Mouse (Mus musculus): ENCODE results near the gene Nfil3.

DNA sequence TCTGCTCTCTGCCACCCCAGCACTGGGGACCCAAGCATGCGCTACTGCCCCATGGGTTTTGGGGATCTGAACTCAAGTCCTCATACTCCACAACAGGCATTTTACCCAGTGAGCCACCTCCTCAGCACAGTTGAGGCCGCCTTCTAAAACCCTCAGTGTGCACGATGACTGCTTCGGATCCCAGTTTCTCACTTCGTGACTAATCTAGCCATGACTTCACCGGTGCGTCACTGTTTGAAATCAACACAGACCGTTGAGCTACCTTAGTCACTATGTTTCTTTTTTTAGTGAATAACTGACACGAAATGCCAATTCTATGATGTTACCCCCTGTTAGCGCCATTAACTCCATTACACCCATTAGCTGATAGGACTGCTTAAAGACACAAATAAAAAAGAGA, 7.4 kb downstream of the Nfil3 start:
- no peak for TF ChIP-seq MAFK (IDR thresholded peaks at IDR 0.05; ENCODE audit: insufficient read depth, low read depth, low read length)
- no peak for TF ChIP-seq ZNF384 (IDR thresholded peaks at IDR 0.05; ENCODE audit: low read depth, low read length)
- TF ChIP-seq ZC3H11A (IDR thresholded peaks at IDR 0.05; ENCODE audit: borderline replicate concordance, low read depth, low read length) = no peak
- no peak for TF ChIP-seq CHD2 (IDR thresholded peaks at IDR 0.05; ENCODE audit: low read depth, low read length)

Measured in ES-E14 (cell line).